Mouse (Mus musculus): ENCODE measurements around the gene Olfr213. TPM values are rescaled to one million over a fixed set of nuclear protein-coding genes. Genes with fewer than 3 reads are reported as not detected.
A peak's percentile ranks its signal among the peaks of the same experiment; 100 is the strongest.

Gene Olfr213
- polyA plus RNA-seq, 1 experiment from 2014 or later, result not detected

- Histone ChIP-seq H3K27me3 (ENCODE audit: insufficient read depth, low read length) (no peaks in the 10 kb centered on the region), H3K36me3 (ENCODE audit: insufficient read depth) (no peaks in the 10 kb centered on the region), H3K9me3 (ENCODE audit: low read depth, low read length) (no peaks in the 10 kb centered on the region), H3K4me2 (no peak within 1 kb of the TSS), H3K9ac (no peak within 1 kb of the TSS), H3K4me1 (ENCODE audit: insufficient read depth) (no peaks in the 10 kb centered on the region), H3K27ac (ENCODE audit: low read depth) (no peak within 1 kb of the TSS), H3K4me3 (ENCODE audit: low read depth, low read length) (no peak within 1 kb of the TSS)
- no peak for TF ChIP-seq CTCF (IDR thresholded peaks at IDR 0.05; ENCODE audit: low read depth)
- 70% methylated on average over 1 of the region's 1 CpGs for WGBS
- ATAC-seq (ENCODE audit: insufficient read depth) (no peak), DNase-seq (no peak)
Measured at GRCm38 (mm10) chr6:116553935-116554334, 15.7 kb downstream of the Olfr213 start, which contains the start of gene Olfr214. Olfr214 (plus strand) TSS chr6:116554235.

DNA sequence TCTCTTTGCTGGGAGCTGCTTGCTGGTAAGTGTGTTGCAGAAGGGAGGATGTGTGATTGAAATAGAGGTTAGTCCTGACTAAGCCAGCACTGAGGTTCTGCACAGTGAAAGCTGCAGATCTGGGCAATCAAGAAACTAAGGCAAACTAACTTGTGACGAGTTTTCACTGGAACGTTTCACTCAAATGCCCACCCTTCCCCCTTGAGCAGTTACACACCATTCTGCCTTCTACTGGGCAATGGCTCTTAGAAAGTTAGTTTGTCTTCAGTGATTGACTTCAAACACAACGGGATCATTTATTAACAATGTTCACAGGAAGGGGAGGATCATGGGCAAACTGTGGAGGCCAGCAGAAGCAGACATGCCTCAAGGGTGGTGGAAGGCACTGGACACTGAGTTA, 16.7 kb downstream of the Olfr213 start:
- no peaks in the 10 kb centered on the region for H3K27me3 ChIP-seq (ENCODE audit: insufficient read depth, low read length)
- no peaks in the 10 kb centered on the region for H3K9me3 ChIP-seq (ENCODE audit: low read depth, low read length)
- 52% methylated on average over 3 of the region's 3 CpGs for WGBS
- no peak for TF ChIP-seq CTCF (IDR thresholded peaks at IDR 0.05; ENCODE audit: low read depth)
- H3K4me2 ChIP-seq, result no peak overlapping the region
- H3K4me3 ChIP-seq (ENCODE audit: low read depth, low read length), result no peak overlapping the region
- H3K4me1 ChIP-seq (ENCODE audit: insufficient read depth), result no peaks in the 10 kb centered on the region
- no peak overlapping the region for H3K9ac ChIP-seq
- ATAC-seq (ENCODE audit: insufficient read depth) (no peak), DNase-seq (no peak)
- no peak overlapping the region for H3K27ac ChIP-seq (ENCODE audit: low read depth)
- H3K36me3 ChIP-seq (ENCODE audit: insufficient read depth), result no peaks in the 10 kb centered on the region

DNA sequence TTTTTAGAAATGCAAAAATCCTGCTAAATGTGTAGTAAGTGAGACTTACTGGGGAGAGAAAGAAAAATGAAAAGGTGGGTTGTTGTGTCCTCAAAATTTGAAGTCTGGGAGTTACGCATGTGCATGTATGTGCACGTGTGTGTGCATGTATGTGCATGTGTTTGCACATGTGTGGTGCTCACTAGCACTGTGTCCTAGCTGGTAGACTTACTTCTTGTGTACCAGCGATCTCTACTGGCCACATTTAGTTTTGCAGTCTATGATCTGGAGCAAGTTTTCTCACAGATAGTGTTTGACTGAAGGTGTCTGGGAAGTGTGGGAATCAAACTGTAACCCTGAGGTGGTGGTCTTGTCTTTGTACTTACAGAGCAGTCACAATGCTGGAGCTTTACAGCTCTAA, 31.6 kb downstream of the Olfr213 start:
- Histone ChIP-seq H3K27me3 (ENCODE audit: insufficient read depth, low read length) (no peaks in the 10 kb centered on the region), H3K27ac (ENCODE audit: low read depth) (no peak overlapping the region), H3K9ac (no peak overlapping the region), H3K4me3 (ENCODE audit: low read depth, low read length) (no peak overlapping the region), H3K4me1 (ENCODE audit: insufficient read depth) (no peaks in the 10 kb centered on the region), H3K36me3 (ENCODE audit: insufficient read depth) (no peaks in the 10 kb centered on the region), H3K9me3 (ENCODE audit: low read depth, low read length) (no peaks in the 10 kb centered on the region), H3K4me2 (no peak overlapping the region)
- WGBS, result 30% methylated on average over 3 of the region's 3 CpGs
- TF ChIP-seq CTCF (IDR thresholded peaks at IDR 0.05; ENCODE audit: low read depth), result peak; percentile 67
- ATAC-seq (ENCODE audit: insufficient read depth) (no peak; the same call in 1 of the 2 replicates), DNase-seq (peak; percentile 68)

DNA sequence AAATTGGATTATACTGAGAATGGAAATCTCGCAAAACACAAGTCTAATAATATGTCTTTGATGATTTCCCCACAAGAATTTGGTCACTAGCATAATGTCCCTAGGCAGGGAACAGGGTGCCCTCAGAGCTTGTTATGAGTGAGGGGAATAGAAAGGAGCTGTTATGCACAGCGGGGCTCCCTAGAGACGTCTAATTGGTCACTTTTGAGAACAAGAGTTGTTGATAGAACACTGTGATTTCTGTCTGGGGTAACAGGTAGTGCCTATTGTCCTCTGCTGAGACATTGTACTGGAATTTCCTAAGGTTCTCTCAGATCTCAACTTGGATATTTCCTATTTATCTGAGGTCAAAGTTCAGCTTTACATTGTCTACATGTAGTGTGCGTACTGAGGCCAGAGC, 45.8 kb downstream of the Olfr213 start, which contains the start of gene Olfr215:
Gene Olfr215, minus strand, starts transcription at position 101 of the 400 bp plus-strand sequence.
- TF ChIP-seq CTCF (IDR thresholded peaks at IDR 0.05; ENCODE audit: low read depth), result no peak
- ATAC-seq (ENCODE audit: insufficient read depth) (no peak), DNase-seq (no peak)
- Histone ChIP-seq H3K4me3 (ENCODE audit: low read depth, low read length) (no peak within 1 kb of the TSS), H3K27me3 (ENCODE audit: insufficient read depth, low read length) (no peaks in the 10 kb centered on the region), H3K36me3 (ENCODE audit: insufficient read depth) (no peaks in the 10 kb centered on the region), H3K9ac (no peak within 1 kb of the TSS), H3K9me3 (ENCODE audit: low read depth, low read length) (no peaks in the 10 kb centered on the region), H3K27ac (ENCODE audit: low read depth) (no peak within 1 kb of the TSS), H3K4me2 (no peak within 1 kb of the TSS), H3K4me1 (ENCODE audit: insufficient read depth) (no peaks in the 10 kb centered on the region)
- WGBS, result 72% methylated on average over 4 of the region's 4 CpGs

Other genes with a start within 250 kb of the Olfr213 start
- gene March8, start 200.4 kb upstream of the Olfr213 start, polyA plus RNA-seq (2014; fragmentation: Nextera tagmentation; extraction: Ambion mirVana), result 29.0 and 30.8 TPM in 2 replicates
- gene Alox5, start 77.3 kb upstream of the Olfr213 start, polyA plus RNA-seq (2014; fragmentation: Nextera tagmentation; extraction: Ambion mirVana), result 0.87 and 0.96 TPM in 2 replicates
- not detected in 2 replicates for gene Olfr211, start 49.4 kb upstream of the Olfr213 start, polyA plus RNA-seq (2014; fragmentation: Nextera tagmentation; extraction: Ambion mirVana)
- not detected in 2 replicates for gene Olfr212, start 31.9 kb upstream of the Olfr213 start, polyA plus RNA-seq (2014; fragmentation: Nextera tagmentation; extraction: Ambion mirVana)
- gene Gm5580, start 12.7 kb downstream of the Olfr213 start, polyA plus RNA-seq (2014; fragmentation: Nextera tagmentation; extraction: Ambion mirVana), result 0.58 and 0.68 TPM in 2 replicates
- gene Olfr214, start 15.8 kb downstream of the Olfr213 start, polyA plus RNA-seq (2014; fragmentation: Nextera tagmentation; extraction: Ambion mirVana), result not detected in 2 replicates
- gene Olfr215, start 45.7 kb downstream of the Olfr213 start, polyA plus RNA-seq (2014; fragmentation: Nextera tagmentation; extraction: Ambion mirVana), result not detected in 2 replicates
- gene Zfp422, start 90.5 kb downstream of the Olfr213 start, polyA plus RNA-seq (2014; fragmentation: Nextera tagmentation; extraction: Ambion mirVana), result 181 and 186 TPM in 2 replicates
- 23.5 and 24.0 TPM in 2 replicates for gene Depp1, start 112.2 kb downstream of the Olfr213 start, polyA plus RNA-seq (2014; fragmentation: Nextera tagmentation; extraction: Ambion mirVana)
- gene Rassf4, start 135.5 kb downstream of the Olfr213 start, polyA plus RNA-seq (2014; fragmentation: Nextera tagmentation; extraction: Ambion mirVana), result 5.1 and 5.6 TPM in 2 replicates
- gene Tmem72, start 178.5 kb downstream of the Olfr213 start, polyA plus RNA-seq (2014; fragmentation: Nextera tagmentation; extraction: Ambion mirVana), result 0.05 and 0.07 TPM in 2 replicates

Measured in lung, embryonic 14.5 days (tissue).